18 mouse cellular contexts compared by ENCODE assay signal in genomic region chr6:90778841-90779240, GRCm38 (mm10).
DNase-seq lines count a peak whose midpoint lies in the region; ATAC-seq lines count a peak whose summit lies in the region.
"Had no signal": no experiment of that assay in that cellular context is flagged by ENCODE, and none has a peak within 500 bp of the region (broad histone marks: within the 10 kb centered on the region; RNA-seq: fewer than 3 reads in every experiment).

No protein-coding gene starts in this region.

- 61% methylated on average over 6 of the region's 6 CpGs for WGBS in neural tube, embryonic 12.5 days
- WGBS in forebrain, embryonic 15.5 days = 18% methylated on average over 6 of the region's 6 CpGs
- WGBS in hindbrain, embryonic 16.5 days = 38% methylated on average over 6 of the region's 6 CpGs
- WGBS in neural tube, embryonic 14.5 days = 30% methylated on average over 6 of the region's 6 CpGs
- 64% methylated on average over 6 of the region's 6 CpGs for WGBS in kidney, embryonic 14.5 days

- H3K4me1 ChIP-seq in neural tube, embryonic 12.5 days = peaks cover 60% of the 10 kb centered on the region
- H3K4me1 ChIP-seq in forebrain, embryonic 15.5 days = peaks cover 58% of the 10 kb centered on the region
- H3K4me1 ChIP-seq in hindbrain, embryonic 16.5 days (ENCODE audit: control insufficient read depth, insufficient read depth, low read depth, low read length) = peaks cover 49% of the 10 kb centered on the region
- peaks cover 45% of the 10 kb centered on the region for H3K4me1 ChIP-seq in neural tube, embryonic 14.5 days (ENCODE audit: control insufficient read depth, insufficient read depth, low read length)
- H3K4me1 ChIP-seq in kidney, embryonic 14.5 days (ENCODE audit: control insufficient read depth, insufficient read depth, low read length) = peaks cover 10% of the 10 kb centered on the region

- H3K9me3 ChIP-seq in neural tube, embryonic 12.5 days = no peaks in the 10 kb centered on the region
- H3K9me3 ChIP-seq in forebrain, embryonic 15.5 days = no peaks in the 10 kb centered on the region
- H3K9me3 ChIP-seq in hindbrain, embryonic 16.5 days (ENCODE audit: control insufficient read depth, low read length) = no peaks in the 10 kb centered on the region
- no peaks in the 10 kb centered on the region for H3K9me3 ChIP-seq in neural tube, embryonic 14.5 days (ENCODE audit: control insufficient read depth, low read length)
- H3K9me3 ChIP-seq in kidney, embryonic 14.5 days (ENCODE audit: control insufficient read depth, low read length) = no peaks in the 10 kb centered on the region
- H3K9me3 ChIP-seq: heart, embryonic 13.5 days; lung, embryonic 15.5 days had no signal

- no peak overlapping the region for H3K9ac ChIP-seq in neural tube, embryonic 12.5 days
- H3K9ac ChIP-seq in forebrain, embryonic 15.5 days (replicated peaks) = no peak overlapping the region
- H3K9ac ChIP-seq in hindbrain, embryonic 16.5 days (ENCODE audit: low read depth, low read length) = no peak overlapping the region
- H3K9ac ChIP-seq in neural tube, embryonic 14.5 days (replicated peaks; ENCODE audit: low read depth, low read length) = no peak overlapping the region
- H3K9ac ChIP-seq in kidney, embryonic 14.5 days (ENCODE audit: low read depth, low read length) = no peak overlapping the region
- H3K9ac ChIP-seq: heart, embryonic 13.5 days; liver, embryonic 14.5 days; lung, embryonic 15.5 days had no signal

- intact Hi-C loops in left cerebral cortex, postnatal 14 days (cut with DNase I) = no loop called here

- H3K36me3 ChIP-seq in neural tube, embryonic 12.5 days = no peaks in the 10 kb centered on the region
- H3K36me3 ChIP-seq in forebrain, embryonic 15.5 days = no peaks in the 10 kb centered on the region
- no peaks in the 10 kb centered on the region for H3K36me3 ChIP-seq in hindbrain, embryonic 16.5 days (ENCODE audit: control insufficient read depth, insufficient read depth, low read length)
- H3K36me3 ChIP-seq in neural tube, embryonic 14.5 days (ENCODE audit: control insufficient read depth, insufficient read depth, low read length) = no peaks in the 10 kb centered on the region
- H3K36me3 ChIP-seq in kidney, embryonic 14.5 days (ENCODE audit: control insufficient read depth, insufficient read depth, low read length) = no peaks in the 10 kb centered on the region
- H3K36me3 ChIP-seq: heart, embryonic 13.5 days; lung, embryonic 15.5 days had no signal

- no peak for ATAC-seq in neural tube, embryonic 12.5 days (ENCODE audit: low FRiP score, low read depth)
- ATAC-seq in forebrain, embryonic 15.5 days (replicated peaks) = no peak
- ATAC-seq in hindbrain, embryonic 16.5 days = no peak
- ATAC-seq in neural tube, embryonic 14.5 days (ENCODE audit: low read depth) = no peak
- ATAC-seq in kidney, embryonic 14.5 days (ENCODE audit: low FRiP score, low TSS enrichment) = no peak
- ATAC-seq: Patski had no signal

- peak overlapping the region; percentile 62 for H3K4me2 ChIP-seq in neural tube, embryonic 12.5 days (replicated peaks)
- 0 out of 2 replicates have a peak overlapping the region, but pooled peaks have one; percentile 43 for H3K4me2 ChIP-seq in forebrain, embryonic 15.5 days (replicated peaks)
- peak overlapping the region; percentile 50; the same call in 1 of the 2 replicates for H3K4me2 ChIP-seq in hindbrain, embryonic 16.5 days (ENCODE audit: low read length)
- peak overlapping the region; percentile 46 for H3K4me2 ChIP-seq in neural tube, embryonic 14.5 days (ENCODE audit: low read depth, low read length)
- H3K4me2 ChIP-seq in kidney, embryonic 14.5 days (replicated peaks; ENCODE audit: low read depth, low read length) = no peak overlapping the region
- H3K4me2 ChIP-seq: heart, embryonic 13.5 days; lung, embryonic 15.5 days had no signal

- no peak overlapping the region for H3K4me3 ChIP-seq in neural tube, embryonic 12.5 days
- H3K4me3 ChIP-seq in forebrain, embryonic 15.5 days = no peak overlapping the region
- no peak overlapping the region for H3K4me3 ChIP-seq in hindbrain, embryonic 16.5 days (ENCODE audit: low read length)
- no peak overlapping the region for H3K4me3 ChIP-seq in neural tube, embryonic 14.5 days (ENCODE audit: low read depth, low read length)
- H3K4me3 ChIP-seq in kidney, embryonic 14.5 days (ENCODE audit: low read length) = no peak overlapping the region
- H3K4me3 ChIP-seq: heart, embryonic 13.5 days; lung, embryonic 15.5 days had no signal

- no peaks in the 10 kb centered on the region for H3K27me3 ChIP-seq in neural tube, embryonic 12.5 days (replicated peaks)
- no peaks in the 10 kb centered on the region for H3K27me3 ChIP-seq in forebrain, embryonic 15.5 days
- no peaks in the 10 kb centered on the region for H3K27me3 ChIP-seq in hindbrain, embryonic 16.5 days (replicated peaks; ENCODE audit: control insufficient read depth, insufficient read depth, low read length)
- no peaks in the 10 kb centered on the region for H3K27me3 ChIP-seq in neural tube, embryonic 14.5 days (ENCODE audit: control insufficient read depth, insufficient read depth, low read length)
- H3K27me3 ChIP-seq in kidney, embryonic 14.5 days (ENCODE audit: control insufficient read depth, insufficient read depth, low read length) = no peaks in the 10 kb centered on the region
- H3K27me3 ChIP-seq: heart, embryonic 13.5 days; lung, embryonic 15.5 days; Patski had no signal

- DNase-seq in neural tube, embryonic 10.5 days (ENCODE audit: extremely low spot score, low spot score) = no peak
- DNase-seq in left cerebral cortex, postnatal 14 days (ENCODE audit: low spot score in 2 of 2) = no peak
- no peak for DNase-seq in cerebellum, adult 11-12 months
- DNase-seq: adrenal gland, postnatal 10 days; cerebellum, postnatal 14 days; gastrocnemius, postnatal 10 days; heart, adult 18-20 months; layer of hippocampus, postnatal 36 days; thymus, adult 2 months had no signal

- no peak overlapping the region for H3K27ac ChIP-seq in neural tube, embryonic 12.5 days
- H3K27ac ChIP-seq in forebrain, embryonic 15.5 days (replicated peaks) = no peak overlapping the region
- H3K27ac ChIP-seq in hindbrain, embryonic 16.5 days (ENCODE audit: low read depth, low read length) = peak overlapping the region; percentile 1; the same call in 1 of the 2 replicates
- H3K27ac ChIP-seq in neural tube, embryonic 14.5 days (ENCODE audit: low read depth, low read length) = no peak overlapping the region
- no peak overlapping the region for H3K27ac ChIP-seq in kidney, embryonic 14.5 days (ENCODE audit: low read depth, low read length)
- H3K27ac ChIP-seq: heart, embryonic 13.5 days; liver, embryonic 14.5 days; lung, embryonic 15.5 days had no signal
